Comparison of ENCODE assay signal across 9 mouse cellular contexts in the genomic region with DNA sequence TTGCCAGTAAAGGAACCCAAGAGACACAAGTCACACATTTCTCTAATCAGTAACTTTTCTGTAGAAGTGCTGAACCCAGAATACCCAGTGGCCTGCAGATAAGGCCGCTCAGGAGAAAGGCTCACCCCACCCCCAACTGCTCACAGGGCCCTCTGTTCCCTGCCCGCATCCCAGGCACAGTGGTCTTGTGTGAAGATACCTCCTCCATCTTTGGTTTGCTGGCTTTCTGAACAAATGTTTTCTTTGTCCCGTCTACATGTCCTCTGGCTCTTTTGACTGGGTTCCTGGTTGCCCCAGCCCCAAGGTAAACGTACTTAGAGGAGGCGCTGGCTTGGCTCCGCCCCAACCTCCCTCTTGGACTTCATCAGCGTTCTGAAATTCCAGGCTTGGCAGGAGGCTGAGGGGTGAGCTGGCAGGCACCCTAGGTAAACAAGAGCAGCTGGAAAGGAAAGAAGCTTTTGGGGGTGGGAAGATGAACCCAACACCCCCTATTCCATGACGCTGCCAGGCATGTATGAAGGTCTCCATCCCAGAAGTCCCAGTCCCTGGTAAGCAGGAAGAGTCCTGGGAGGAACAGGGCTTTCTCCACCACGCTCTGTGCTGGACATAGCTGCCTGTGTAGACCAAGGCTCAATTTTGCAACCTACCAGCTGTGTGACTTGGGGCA. TPM values are rescaled to one million over a fixed set of nuclear protein-coding genes. Genes with fewer than 3 reads are reported as not detected.
DNase-seq lines count a peak whose midpoint lies in the region; ATAC-seq and TF ChIP-seq lines count a peak whose summit lies in the region.
"Had no signal": no experiment of that assay in that cellular context is flagged by ENCODE, and none has a peak within 500 bp of the region (broad histone marks: within the 10 kb centered on the region; RNA-seq: fewer than 3 reads in every experiment).

No protein-coding gene starts in this region.

- TF ChIP-seq CTCF in G1E (IDR thresholded peaks at IDR 0.05; ENCODE audit: low read depth, low read length) = no peak

- H3K36me3 ChIP-seq in G1E (replicated peaks) = peaks cover 27% of the 10 kb centered on the region

- H3K27me3 ChIP-seq in G1E (ENCODE audit: insufficient read depth, low read length) = no peaks in the 10 kb centered on the region

- peaks cover 89% of the 10 kb centered on the region for H3K4me1 ChIP-seq in G1E (ENCODE audit: insufficient read depth, low read depth, low read length)

- ATAC-seq in G1E (ENCODE audit: extremely low read depth, insufficient number of reproducible peaks, low FRiP score, poor library complexity, severe bottlenecking) = peak; percentile 64
- ATAC-seq in megakaryocyte-erythroid progenitor cell, adult 5-6 weeks (replicated peaks; ENCODE audit: low FRiP score, low TSS enrichment, poor library complexity, severe bottlenecking) = peak; percentile 76
- no peak for ATAC-seq in megakaryocyte, adult 5-6 weeks (ENCODE audit: poor library complexity, severe bottlenecking)

- peak; percentile 39 for DNase-seq in G1E (ENCODE audit: low spot score)
- peak; percentile 81 for DNase-seq in adrenal gland, postnatal 14 days
- DNase-seq in heart, adult 9 months (ENCODE audit: low spot score in 2 of 2) = peak; percentile 81 to 89
- DNase-seq in kidney, postnatal 14 days = peak; percentile 93
- DNase-seq in left cerebral cortex, adult 11 months (ENCODE audit: low spot score) = no peak
- DNase-seq in retina, embryonic 14.5 days (ENCODE audit: low spot score) = no peak

- peak overlapping the region; percentile 59; the same call in 1 of the 2 replicates for H3K4me3 ChIP-seq in G1E (ENCODE audit: low read depth, low read length)
- H3K4me3 ChIP-seq: megakaryocyte, embryonic 14.5 days had no signal

- no peaks in the 10 kb centered on the region for H3K9me3 ChIP-seq in G1E (replicated peaks)
- H3K9me3 ChIP-seq: megakaryocyte, embryonic 14.5 days had no signal

RNA-seq across cellular contexts. Expression of a gene that starts 32.5 kb away (rescaled TPM):
- total RNA-seq in G1E (2014; fragmentation: Nextera tagmentation) (17.2 and 18.7 TPM in 2 replicates), G1E (2017) (23.0 and 23.5 TPM in 2 replicates)
- 29.8 and 37.0 TPM in 2 replicates for polyA plus RNA-seq in G1E (2012)
- total RNA-seq in adrenal gland, postnatal 14 days (2021) = 69.0 and 75.1 TPM in 2 replicates
- 10.2 and 19.6 TPM in 2 replicates for total RNA-seq in megakaryocyte-erythroid progenitor cell, adult 5-6 weeks (2014; fragmentation: Nextera tagmentation)
- 7.1 and 8.0 TPM in 2 replicates for total RNA-seq in megakaryocyte-erythroid progenitor cell, adult 5-6 weeks (2017)
- total RNA-seq in megakaryocyte, adult 5-6 weeks (2015) = 0.71 and 1.0 TPM in 2 replicates
- 2.1 and 2.6 TPM in 2 replicates for total RNA-seq in megakaryocyte, adult 5-6 weeks (2017)

Comparison
In these comparisons a context has a peak if more than half of its experiments do, and no peak if none do; other contexts are left out.
1. DNase-seq: peak in G1E (single experiment), adrenal gland, postnatal 14 days (single experiment), heart, adult 9 months (2 of 2) and kidney, postnatal 14 days (single experiment); none in left cerebral cortex, adult 11 months (single experiment) and retina, embryonic 14.5 days (single experiment).